Mouse (Mus musculus): ENCODE measurements around the gene Ptpn9.
A peak's percentile ranks its signal among the peaks of the same experiment; 100 is the strongest.

Gene Ptpn9

DNA sequence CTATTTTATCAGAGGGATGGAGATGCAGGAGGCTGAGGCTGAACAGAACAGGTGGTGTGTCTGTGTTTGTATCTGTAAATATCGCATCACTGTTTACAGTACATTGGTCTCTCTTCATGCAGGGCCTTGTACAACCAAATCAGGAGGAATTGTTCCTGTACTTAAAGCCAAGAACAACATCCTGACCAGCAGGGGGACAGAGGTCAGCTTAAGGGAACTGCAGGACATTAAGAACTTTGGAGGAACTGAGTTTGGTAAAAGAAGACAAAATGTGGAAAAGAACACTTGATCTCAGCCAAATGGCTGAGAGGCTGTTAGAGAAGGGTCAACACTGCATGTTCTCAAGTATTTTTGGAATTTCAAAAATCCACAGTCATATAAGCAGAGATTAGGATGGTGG, 20.0 kb downstream of the Ptpn9 start:
- no peak for DNase-seq (ENCODE audit: low spot score)

DNA sequence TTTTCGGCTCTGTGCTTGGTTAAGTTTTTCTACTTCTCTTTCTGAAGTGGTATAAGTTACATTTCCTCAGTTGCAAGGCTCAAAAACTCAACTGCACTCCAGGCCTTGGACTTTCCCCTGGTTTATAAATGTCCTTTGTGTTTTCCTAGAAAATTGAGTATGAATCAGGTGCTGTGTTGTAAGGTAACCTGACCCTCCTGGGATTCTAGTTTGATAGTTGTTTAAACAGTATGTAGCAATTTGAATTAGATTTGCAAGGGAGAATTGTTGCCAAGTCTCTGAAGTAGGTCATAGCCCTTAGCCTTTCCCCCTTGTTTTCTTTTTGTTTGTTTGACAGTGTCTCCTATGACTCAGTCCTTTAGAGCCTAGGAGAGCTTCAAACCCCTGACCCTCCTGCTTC, 22.9 kb downstream of the Ptpn9 start:
- DNase-seq (ENCODE audit: low spot score), result no peak

DNA sequence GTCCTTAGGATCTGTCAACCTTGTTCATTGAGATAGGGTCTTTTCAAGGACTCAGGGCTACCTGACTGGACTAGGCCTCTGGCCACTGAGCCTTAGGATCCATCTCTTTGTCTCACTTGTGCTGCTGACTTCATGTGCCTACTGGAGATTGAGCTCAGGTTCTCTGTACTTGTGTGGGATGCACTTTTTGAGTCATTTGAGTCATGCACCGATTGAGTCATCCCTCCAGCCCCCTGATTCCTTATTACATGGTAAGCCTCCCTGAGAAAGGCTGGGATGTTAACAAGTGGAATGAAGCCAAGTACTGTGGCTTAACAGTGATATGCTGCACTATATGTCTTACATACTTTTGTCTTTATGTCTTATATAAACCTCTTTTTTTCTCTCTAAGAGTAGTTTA, 37.0 kb downstream of the Ptpn9 start:
- DNase-seq (ENCODE audit: low spot score), result no peak

DNA sequence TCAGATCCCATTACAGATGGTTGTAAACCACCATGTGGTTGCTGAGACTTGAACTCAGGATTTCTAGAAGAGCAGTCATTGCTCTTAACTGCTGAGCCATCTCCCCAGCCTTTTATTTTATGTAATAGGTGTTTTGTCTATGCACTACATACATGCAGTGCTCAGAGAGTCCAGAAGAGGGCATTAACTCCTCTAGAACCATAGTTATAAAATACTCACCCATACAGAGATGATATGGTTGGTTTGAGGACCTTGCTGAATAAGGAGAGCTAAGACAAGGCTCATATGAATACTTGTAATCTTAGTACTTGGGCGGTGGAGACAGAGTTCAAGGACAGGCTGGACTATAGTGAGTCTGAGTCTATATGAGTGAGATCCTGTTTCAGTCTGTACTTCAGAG, 61.5 kb downstream of the Ptpn9 start:
- no peak for DNase-seq (ENCODE audit: low spot score)

DNA sequence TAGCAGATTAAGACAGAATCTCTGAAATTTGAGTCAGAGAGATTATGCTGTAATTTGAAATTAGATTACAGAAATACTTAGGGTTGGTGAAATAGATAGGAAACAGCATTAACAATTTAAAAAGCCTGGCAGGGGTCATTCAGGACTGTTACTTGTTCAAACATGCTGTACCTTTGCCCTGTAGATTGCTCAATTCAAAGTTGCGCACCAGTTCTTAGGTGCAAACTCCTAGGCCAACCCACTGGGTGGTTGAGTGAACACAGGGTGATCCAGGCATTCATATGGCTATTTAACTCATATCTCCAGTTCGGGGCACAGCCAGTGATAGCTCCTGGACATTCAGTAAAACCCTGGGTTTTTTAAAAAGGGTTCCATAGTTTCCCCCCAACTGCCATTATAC, 69.4 kb downstream of the Ptpn9 start:
- DNase-seq (ENCODE audit: low spot score), result no peak

DNA sequence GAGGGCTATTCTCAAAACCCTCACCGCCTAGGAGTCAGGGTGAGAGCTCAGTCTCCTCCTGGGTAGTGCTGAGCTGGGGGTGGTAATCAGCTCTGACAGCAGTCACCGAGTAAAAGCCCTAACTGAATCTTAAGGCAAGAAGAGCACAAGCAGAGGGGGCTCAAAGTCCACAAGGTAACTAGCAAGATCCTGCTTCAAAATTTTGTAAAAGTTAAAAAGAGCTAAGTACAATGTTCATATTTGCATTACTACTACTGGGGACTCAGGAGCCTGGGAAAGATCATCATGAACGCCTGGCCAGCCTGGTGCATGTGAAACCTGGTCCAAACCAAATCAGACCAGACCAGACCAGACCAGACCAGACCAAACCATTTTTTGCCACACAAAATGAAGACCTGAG, 73.5 kb downstream of the Ptpn9 start:
- no peak for DNase-seq (ENCODE audit: low spot score)

DNA sequence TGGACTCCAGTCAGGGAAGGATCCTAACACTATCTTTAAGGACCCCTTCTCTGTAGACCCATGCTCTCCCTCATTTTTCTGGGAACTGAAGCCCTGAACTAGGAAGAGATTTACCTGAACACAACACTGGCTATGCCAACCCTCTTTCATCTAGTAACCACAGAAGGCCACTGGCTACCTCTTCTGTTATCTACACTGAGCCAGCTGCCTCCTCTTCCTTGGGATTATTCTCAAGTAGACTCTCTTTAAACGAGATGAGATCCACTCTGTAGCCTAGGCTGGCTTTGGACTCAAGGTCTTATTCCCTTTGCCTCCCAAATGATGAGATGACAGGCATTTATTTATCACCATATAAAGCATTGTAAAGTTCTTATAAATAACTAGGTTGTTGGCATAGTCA, 75.5 kb downstream of the Ptpn9 start:
- DNase-seq (ENCODE audit: low spot score), result no peak

DNA sequence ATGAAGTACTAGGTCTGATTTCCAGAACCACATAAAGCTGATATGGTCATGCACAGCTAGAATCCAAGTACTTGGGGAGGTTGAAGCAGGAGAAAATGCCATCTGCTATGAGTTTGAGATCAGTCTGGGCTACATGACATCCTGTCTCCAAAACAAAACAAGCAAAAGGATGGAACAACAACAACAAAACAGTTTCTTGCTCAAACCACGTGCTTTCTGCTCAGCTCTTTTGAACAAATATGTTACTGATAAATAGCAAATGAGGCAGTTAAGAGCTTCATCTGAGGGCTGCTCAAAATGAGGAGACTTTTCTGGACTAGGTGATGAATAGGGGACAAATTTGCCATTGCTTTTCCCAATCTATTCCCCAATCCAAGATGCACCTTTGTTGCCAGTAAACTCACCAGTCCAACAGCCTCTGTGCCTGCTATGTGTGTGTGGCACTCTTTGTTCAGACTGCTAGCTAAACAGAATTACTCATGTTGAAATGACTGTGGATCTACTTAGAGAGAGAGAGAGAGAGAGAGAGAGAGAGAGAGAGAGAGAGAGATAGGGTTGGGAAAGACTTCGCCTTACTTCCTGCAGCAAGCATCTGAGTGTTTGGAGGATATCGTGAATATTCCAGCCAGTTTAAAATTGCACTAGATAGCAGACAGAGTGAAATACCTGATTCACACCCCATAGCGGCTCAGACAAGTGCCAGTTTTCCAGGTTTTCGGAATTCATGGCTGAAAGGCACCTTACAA, 76.2 kb downstream of the Ptpn9 start:
- no peak for DNase-seq (ENCODE audit: low spot score)

DNA sequence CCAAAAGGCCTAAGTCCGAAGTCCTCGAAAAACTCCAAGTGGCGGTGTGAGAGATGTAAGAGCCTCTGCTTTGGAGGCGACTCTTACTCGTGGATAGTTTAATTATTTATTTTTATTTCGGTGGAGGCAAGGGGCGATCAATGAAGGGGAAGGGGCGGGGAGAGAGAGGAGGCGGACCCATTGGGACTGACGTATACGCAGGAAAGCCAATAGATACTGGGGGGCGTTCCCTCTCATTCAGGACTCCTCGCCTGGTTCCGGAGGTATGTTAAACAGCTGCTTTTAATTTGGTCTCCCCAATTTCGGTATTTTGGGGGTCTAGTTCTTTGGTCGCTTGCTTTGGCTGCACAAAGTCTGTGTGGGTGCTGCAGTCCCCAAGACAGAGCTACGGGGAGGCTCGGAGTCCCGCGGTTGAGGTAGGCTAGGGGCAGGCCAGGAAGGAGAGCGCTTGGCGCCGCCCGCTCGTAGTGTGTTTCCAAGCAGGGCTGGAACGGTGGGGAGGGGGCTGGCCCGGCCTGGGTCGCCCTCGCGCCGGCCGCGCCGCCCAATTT, 77.2 kb downstream of the Ptpn9 start, which contains the start of gene Sin3a:
Sin3a (plus strand) TSS at position 240 of the 551 bp plus-strand sequence.
- peak; percentile 63 for DNase-seq (ENCODE audit: low spot score)

DNA sequence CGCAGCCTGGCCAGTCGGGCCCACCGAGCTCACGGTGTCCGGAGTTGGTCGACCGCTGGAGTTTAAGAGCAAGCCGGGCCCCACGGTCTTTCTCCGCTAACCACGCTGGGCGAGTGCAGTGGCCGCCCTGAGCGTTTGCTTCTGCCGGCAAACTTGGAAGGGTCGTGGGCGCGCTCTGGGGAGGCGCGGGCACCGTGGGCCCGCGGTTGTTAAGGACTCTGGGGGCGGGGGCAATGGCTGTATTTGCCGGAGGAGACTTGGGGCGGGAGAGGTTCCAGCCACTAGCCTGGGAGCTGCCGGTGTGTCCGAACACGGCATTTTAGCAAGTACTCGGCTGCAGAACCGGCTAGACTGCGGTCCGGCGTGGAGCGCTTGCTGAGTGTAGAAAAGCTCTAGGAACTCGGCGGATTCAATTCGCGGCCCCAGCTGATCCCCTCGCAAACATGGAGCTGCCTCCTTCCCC, 77.8 kb downstream of the Ptpn9 start:
- DNase-seq (ENCODE audit: low spot score), result no peak

DNA sequence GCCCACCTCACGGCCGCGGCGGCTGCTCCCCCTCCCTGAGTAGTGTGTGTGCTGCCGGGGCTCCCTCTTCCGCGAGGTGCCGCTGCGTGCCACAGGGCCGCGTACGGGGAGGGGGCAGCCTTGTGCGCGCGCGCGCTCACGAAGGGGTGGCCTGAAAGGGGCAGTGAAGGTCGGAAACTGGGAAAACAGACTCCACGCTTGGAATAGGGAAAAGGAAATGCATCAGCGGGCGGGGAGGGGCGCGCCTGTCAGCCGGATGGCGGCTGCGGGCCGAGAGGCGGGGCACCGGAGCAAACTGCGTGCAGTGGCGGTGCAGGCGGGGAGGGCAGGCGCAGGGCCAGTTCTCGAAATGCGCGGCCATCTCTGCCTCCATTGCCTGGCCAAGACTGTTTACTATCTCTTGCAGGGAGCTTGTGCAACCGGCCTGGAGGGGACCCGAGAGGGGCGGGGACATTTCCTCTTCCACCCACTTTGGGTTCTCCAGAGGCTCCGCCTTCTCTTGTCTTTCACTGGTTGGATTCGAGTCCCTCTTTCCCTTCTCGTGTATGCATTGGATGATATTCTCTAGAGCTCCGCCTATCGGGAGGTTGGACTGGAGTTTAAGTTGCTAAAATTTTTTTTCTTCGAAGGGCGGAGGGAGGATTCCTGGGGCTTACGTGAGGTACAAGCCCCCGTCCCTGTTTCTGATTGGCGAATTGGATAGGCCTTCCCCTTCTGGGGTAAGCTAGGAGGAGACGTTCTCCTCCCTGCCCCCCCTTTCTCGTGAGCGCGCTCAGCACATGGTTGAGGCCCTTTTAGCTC, 78.5 kb downstream of the Ptpn9 start:
- DNase-seq (ENCODE audit: low spot score), result peak; percentile 99

DNA sequence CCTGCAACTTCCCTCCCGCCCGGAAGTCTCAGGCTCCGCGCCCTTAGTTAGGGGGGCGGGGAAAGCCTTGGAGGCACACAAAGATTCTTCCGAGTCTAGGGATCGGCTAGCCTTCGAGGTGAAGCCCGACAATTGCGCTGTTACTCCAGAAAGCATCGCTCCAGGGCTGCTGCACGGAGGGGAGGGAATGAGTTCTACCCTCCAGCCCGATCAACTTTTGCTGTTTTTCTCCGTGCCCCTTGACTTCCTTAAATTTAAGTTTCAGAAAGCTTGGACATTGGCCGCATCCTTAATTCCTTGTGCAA, 79.0 kb downstream of the Ptpn9 start:
- DNase-seq (ENCODE audit: low spot score), result no peak

DNA sequence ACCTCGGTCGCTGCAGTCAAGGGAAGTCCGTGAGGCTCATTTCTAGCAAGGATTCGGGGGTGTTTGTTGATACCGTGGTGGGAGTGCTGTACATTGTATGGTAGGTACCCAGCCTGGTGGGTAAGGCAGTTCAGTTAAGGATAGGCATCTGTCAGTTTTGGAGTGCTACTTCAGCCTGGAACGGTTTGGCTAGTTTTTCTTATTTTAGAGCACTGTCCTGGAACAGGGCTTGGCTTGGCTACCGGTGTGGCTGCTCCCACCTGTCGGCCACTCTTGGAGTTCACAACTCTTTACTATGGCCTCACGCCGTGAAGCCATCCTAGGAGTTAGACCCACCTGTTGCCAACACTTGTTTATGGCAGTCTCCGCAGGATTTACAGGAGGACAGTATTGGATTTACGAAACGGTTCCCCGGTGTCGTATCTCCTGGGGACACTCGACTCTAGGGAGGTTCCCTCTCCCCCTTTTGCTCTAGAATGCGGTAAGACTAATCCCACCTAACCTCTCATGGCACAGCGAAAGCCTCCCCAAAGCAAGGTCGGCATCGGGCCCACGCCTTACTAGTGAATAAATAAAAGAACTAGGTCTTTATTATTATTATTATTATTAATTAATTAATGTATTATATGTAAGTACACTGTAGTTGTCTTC, 79.6 kb downstream of the Ptpn9 start:
- no peak for DNase-seq (ENCODE audit: low spot score)

DNA sequence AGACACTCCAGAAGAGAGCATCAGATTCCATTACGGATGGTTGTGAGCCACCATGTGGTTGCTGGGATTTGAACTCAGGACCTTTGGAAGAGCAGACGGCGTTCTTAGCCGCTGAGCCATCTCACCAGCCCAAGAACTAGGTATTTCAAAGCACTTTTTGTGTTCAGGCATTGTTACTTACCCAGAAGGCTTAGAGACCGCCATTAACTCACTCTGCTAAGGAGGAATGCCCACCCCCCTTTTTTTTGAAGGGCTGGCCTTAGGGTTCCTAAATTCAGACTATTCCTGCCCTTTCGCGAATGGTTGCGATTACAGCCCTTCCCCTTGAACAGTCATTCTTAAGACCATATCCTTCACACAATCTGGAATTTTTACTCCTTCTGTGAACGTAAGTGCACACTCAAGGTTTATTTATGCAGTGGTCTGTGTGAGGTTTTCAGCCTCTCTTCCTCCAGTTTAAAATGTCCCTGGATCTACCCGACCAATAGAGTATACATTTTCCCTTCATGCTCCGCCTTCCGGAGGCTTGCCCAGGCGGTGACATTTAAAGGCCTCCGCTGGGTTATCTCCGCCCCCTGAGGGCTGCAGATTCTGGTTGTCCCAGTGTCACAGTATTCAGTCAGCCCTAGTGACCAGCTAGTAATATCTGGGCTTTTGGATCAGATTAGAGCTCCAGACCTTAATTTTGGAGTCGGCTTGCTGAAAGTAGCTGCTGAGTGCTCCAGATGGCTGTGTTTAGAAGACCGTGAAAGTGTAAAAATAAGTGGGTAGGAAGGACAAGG, 80.3 kb downstream of the Ptpn9 start:
- DNase-seq (ENCODE audit: low spot score), result peak; percentile 69

DNA sequence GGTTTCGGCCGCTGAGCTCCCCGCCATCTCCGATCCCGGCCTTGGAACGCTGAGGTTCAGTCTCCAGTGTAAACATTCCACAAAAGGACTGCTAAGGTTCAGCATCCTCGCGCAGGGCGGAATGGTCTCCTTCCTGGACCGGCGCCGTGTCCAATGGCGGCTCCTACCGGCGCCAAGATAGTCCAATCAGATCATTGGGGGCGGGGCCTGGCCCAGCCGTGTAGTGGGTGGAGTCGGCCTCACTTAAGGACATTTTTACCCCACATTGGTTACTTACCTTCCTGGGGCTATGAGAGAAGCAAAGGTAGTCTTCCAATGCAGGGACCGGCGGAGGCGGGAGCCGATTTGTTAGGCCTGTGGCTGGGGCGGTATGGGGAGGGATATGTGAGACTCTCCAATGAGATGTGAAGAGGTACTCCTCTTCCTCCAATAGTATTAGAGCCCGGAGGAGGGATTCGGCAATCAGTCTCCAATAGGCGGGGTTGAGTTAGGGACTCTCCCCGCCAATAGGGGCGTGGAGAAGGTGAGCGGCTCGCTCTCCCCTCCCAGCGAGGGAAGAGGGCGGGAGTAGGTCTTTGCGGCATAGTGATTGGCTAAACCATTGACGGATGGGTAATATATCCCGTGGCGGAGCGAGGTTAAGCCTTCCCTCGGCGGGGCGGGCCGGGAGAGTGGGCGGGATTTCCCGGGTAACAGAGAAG, 81.1 kb downstream of the Ptpn9 start:
- peak; percentile 99 for DNase-seq (ENCODE audit: low spot score)

DNA sequence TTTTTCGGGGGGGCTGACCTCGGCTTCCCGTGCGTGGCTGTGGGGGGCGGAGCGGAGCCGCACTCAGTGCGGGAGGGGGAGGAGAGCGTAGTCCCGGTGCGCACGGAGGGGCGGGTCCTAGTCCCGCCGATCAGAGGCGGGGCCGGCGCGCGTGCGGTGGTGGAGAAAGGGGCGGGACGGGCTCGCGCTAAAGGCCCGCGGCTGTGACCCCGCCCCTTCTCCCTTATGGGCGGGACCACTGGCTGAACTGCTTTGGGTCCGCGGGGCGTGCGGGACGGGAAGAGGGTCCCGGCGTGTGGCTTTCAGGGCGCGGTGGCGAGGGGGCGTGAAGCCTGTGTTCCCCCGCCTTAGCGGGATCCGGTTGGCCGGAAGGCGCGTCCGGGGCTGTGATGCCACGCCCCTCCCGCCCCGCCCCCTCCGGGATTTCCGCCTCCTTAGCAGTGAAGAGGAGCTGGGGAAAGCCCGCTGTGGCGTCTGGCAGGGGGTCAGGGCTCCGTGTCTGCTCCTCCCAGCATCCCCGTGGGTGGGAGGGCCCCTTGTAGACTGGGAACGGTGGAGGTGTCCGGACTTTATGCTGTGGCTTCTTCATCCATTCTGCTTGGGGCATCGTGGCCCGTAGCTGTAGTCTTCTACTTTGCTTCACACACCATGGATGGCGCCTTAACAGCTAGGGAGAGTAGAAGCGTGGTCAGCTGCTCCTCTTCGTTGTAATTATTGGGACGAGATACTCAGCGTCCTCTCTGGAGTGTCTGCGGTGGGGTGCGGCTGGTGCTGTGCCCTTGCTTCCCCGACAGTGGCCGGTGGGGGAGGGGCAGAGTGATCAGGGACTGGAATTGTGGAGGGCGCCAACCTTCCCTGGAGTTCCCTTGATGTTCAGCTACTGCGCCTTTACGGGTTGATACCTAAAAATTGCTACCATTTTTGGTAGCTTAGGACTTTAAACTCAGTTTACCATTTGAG, 82.3 kb downstream of the Ptpn9 start:
- DNase-seq (ENCODE audit: low spot score), result peak; percentile 86

DNA sequence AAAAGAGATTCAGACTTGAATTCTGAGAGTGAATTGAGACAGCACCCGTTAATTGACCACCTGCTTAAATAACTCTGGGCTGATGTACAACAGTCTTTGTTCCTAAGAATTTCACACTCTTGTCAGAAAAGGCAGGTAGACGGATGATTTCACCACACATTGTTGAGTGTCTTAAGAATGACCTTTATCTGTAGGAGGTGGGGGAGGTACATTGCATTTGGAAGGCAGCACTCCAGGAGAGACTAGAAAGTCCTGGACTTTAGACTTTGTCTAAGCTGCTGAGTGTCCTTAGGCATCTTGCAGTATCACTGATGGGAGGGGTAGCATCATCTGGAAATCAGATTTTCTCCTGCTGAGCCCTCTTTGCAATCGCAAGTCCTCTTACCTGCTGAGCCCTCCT, 87.5 kb downstream of the Ptpn9 start:
- DNase-seq (ENCODE audit: low spot score), result no peak
